Mouse (Mus musculus): ENCODE measurements around the gene Ndufb8. TPM values are rescaled to one million over a fixed set of nuclear protein-coding genes. Genes with fewer than 3 reads are reported as not detected.

Ndufb8 gene
- total RNA-seq (2021): 100 to 1,000 TPM; 534 to 566 TPM
- long read RNA-seq, experiment 1, transcript Ndufb8-201 (5 exons, 680 nt): major isoform, 275 of 293 reads
- long read RNA-seq, experiment 1, partial matches to known transcripts: 8 of 293 reads
- long read RNA-seq, experiment 1, other reads (novel, unspliced or antisense): 3 of 293 reads
- long read RNA-seq, experiment 2, transcript Ndufb8-201 (5 exons, 680 nt): major isoform, 247 of 253 reads
- long read RNA-seq, experiment 2, partial matches to known transcripts: 2 of 253 reads
- long read RNA-seq, experiment 2, other reads (novel, unspliced or antisense): 3 of 253 reads

DNA sequence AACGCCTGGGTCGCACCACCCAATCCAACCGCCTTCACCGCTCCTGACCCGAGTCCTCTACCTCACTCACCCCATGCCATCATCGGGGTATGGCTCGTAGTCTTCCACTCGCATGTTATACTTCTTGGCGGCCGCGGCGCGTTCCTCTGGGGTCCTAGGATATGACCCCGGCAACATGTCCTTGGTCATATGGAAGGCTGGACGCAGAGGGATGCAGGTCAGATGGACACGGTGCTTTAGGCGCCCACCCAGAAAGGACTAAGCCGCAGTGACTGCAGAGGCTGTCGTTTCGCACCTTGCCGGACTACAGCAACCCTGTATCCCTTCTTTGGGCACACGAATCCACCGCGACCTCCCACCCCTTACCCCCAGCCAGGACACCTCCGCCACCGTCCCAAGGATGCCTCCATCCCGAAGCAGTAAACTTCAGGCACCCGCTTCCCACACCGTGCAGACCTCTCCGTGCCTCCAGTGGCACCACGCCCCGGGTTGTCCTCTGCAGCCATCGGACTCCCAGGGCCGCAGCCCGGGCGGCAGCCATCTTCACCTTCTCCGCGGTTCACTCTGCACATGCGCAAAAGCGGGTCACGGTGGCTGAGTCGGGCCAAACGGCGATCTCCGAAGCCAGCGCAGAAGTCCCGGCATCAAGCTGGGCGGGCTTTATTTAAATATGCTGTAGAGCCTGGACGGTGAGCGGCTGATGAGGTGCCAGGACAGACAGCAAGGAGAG, at the start of gene Ndufb8:
Gene Ndufb8 (minus strand): TSS at position 580 of the 730 bp plus-strand sequence.
- peak; percentile 94 to 96 for DNase-seq (ENCODE audit: low spot score in 2 of 2)

DNA sequence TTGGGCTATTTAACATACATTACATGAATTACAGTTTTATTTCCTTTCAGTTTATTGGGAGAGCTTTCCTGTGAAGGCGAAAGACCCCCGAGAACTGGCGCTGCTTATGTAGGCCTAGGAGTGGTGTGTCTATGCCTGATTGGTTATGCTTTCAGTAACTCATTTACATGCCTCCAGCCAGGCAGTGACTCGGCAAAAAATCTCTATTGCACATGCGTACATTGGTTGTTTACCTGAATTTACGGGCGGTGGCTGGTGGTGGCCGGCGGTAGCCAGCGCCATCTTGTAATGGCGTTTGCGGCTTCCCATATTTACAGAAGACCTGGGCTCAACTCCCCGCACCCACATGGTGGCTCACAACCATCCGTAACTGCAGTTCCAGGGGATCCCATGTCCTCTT, 38.9 kb upstream of the Ndufb8 start:
- DNase-seq (ENCODE audit: low spot score in 2 of 2): no peak

DNA sequence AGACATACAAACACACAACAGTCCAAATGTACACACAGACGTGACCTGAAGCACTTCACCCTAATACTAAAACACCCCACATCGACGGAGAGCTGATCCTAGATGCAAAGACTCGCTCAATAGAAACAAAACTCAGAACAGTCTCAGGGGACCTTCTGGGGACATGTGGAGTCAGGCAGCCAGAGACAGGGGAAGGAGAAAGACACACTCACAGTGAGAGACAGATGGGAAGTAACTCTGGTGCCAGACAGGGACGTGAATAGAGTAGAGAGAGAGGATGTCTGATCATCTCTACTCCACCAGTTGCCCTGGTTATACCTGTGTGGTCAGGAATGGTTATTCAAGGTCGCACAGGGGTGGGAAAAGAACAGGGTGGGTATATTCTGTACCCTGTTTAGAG, 36.4 kb upstream of the Ndufb8 start:
- no peak for DNase-seq (ENCODE audit: low spot score in 2 of 2)

DNA sequence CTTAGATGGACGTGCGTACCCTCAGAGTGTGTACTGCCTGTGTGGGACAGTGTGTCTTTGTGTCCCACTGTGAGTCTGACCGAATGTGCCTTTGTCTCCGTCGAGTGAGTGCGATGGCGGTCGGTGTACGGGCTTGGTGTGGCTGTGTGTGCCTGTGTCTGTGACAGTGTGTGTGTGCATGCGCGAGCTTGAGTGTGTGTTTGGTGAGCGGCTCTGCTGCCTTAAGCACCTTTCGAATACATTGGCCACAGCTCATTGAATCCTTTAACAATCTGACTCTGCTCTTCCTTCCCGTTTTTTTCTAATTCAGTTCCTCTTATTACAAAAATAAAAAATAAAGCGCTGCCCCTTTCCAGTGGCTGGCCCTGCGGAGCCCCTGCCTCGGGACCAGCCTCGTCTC, 35.8 kb upstream of the Ndufb8 start:
- DNase-seq (ENCODE audit: low spot score in 2 of 2): no peak

DNA sequence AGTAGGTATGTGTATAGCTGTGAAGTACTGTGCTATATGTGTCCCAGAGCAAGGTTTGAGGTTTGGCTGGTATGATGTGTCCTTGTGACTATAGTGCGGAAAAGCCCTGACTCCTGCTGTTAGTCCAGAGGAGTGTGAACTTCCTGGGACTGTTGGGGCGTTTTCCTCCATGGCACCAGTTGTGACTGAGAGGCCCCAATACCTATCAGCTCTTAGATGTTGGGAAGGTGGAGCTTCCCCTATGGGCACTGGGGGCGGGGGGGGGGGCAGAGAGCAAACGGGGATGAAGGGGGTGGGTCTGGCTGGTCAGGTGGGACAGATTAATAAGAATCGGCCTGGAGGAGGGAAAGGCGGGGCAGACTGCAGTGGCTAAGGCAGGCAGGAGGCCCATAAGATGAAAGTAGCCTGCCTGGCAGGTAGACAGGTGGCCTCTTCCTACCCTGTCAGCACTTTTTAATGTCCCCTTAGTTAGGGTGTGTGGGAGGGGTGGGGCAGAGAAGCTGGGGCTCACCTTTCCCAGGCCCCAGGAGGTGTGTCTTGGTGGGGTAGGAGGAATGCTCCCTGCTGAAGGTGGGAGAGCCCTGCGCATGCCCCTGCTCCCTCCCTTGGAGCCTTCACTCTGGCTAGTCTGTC, 34.5 kb upstream of the Ndufb8 start:
- no peak for DNase-seq (ENCODE audit: low spot score in 2 of 2)

DNA sequence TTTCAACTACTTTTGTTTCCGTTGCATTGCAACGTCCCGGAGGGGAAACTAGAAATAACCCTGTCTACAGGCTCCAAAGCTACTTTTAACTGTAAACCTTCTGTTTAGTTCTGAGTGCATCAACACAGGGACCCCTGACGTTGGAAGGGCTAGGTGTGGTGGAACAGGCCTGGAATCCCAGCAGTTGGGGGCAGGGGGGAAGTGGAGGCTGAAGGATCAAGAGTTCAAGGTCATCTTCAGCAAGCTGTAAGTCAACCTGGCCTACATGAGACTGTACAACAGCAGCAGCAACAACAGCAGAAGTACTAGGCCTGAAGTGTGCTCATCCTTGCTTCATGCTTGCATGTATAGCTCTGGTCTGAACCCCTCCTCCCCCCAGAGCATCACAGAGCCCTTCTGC, 32.8 kb upstream of the Ndufb8 start:
- DNase-seq (ENCODE audit: low spot score in 2 of 2): no peak

DNA sequence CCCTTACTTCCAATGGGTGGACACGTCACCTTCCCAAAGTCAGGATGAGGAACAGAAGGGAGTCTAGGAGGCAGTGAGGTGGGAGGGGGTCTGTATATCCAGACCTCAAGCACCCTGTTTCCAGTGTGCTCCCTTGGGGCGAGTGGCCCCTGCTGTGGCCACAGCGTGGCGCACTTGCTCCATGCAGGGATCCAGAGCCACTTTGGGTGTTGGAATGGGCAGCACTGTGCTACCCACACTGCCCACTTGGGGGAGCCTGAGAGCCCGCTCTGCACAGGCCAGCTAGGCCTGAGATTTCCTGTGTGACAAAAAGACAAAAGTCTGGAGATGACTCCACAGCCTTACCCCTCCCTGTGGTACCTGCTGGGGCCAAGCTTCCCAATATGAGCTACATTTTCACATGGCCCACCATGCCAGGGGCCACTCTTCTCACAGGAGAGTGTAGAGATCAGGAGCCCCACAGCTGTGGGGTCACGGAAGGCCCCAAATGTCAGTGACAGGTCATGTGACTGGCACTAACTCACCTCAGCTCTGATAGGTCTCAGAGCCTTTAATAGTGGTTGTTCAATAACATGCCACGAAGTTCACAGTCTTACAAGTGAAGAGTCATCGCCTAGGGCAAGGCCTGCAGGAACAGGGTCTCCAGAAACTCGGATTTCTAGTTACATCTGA, 27.5 kb upstream of the Ndufb8 start:
- peak; percentile 83 to 91 for DNase-seq (ENCODE audit: low spot score in 2 of 2)

DNA sequence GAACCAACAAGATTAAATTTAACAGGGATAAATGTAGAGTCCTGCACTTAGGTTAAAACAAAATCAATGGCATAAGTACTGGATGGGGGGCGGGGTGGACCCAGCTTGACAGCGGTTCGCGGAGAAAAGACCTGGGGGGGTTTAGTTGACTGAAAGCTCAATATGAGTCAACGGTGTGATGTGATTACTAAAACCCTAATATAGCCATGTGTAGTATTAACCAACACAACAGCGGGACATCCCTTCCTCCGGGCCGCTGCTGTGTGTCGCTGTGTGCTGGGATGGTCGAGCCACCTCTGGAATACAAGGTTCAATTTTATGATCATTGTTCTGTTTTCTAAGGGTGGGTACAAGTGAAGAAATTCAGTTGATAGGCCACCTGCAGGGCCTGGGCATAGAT, 26.9 kb upstream of the Ndufb8 start:
- no peak for DNase-seq (ENCODE audit: low spot score in 2 of 2)

DNA sequence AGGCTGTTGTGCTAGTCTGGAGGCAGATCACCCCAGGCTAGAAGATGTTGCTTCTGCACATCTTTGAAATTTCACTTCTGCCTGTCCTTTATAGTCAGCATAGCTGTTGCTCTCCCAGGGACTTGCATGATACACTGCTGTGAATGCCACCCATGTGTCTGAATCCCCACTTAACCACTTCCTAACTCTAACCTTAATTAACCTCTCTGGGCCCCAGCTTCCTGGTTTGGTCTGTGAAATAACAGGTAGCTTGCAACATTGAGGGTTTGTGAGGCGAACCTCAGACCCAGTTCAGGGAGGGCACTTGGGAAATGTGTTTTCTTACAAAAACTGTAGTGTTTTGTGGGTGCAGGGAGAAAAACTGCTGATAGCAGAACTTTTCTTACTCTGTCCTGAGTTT, 22.8 kb upstream of the Ndufb8 start:
- no peak for DNase-seq (ENCODE audit: low spot score in 2 of 2)

DNA sequence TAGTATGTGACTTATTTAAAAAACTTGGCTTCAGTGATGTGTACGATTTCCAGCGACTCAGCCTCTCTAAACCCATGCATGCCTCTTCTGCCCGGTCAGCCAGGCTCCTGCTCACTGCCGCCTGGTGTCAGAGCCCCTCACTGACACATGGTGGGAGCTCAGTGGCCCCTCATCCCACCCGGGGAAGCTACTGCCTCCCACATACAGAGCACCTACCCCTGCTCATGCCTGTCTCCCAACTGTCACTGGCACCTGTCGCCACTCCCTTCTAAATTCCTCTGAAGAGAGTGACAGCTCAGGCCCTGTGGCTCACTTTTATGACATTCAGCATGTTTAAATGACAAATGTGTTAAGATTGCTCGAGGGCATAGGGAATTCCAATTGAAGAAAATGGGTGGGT, 21.0 kb upstream of the Ndufb8 start:
- no peak for DNase-seq (ENCODE audit: low spot score in 2 of 2)

DNA sequence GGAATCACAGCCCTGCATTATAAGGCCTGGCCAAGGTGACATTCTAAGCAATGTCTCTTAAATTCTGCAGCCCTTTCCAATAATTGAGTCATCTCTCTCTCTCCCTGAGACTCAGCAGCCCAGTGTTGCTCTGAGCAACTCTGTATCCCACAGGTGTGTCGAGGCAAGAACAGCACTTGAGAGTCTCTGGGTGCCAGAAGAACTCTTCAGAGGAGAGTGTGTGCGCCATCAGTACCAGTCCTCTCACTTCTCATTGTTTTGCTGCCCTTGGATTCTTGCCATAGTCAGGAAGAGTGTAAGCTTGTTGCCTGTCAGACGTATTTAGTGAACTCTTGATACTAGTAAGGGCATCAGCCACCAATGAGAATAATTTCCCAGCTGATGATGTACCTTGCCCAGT, 12.5 kb upstream of the Ndufb8 start:
- no peak for DNase-seq (ENCODE audit: low spot score in 2 of 2)

DNA sequence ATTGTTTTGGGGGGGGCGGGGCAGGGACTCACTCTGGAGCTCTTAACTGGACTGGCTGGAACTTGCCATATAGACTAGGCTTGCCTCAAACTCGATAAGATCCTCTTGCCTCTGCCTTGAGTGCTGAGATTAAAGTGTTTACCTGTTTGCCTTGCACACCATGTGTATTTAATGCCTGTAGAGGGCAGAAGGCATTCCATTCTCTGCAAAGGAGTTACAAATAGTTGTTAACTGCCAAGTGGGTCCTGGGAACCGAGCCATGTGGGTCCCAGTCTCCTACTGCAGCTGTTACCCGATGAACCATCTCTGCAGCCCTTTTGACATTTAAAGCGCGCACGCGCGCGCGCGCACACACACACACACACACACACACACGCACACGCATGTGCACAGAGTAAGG, 8.8 kb upstream of the Ndufb8 start:
- no peak for DNase-seq (ENCODE audit: low spot score in 2 of 2)

DNA sequence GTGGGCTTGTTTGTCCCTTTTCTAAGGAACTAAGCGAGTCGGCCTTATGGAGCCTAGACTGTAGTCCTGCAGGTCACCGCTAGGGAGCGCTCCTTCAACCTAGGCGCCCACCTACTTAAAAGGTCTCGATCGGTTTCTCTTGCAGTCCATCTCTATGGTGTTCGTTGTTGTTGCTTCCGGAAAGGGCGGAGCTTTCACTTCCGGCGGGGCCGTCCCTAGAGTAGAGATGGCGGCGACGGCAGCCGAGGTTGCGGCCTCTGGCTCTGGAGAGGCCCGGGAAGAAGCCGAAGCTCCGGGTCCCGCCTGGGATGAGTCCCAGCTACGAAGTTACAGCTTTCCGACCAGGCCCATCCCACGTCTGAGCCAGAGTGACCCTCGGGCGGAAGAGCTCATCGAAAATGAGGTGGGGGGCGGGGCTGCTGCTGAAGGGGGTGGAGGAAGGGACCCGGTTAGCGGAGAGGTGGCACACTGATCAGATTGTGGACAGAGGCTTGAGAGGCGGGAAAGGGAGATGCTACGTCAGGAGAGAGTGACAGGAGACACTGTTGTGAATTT, 7.5 kb upstream of the Ndufb8 start, which contains the start of gene Hif1an:
Gene Hif1an (plus strand): TSS at position 199 of the 555 bp plus-strand sequence.
- DNase-seq (ENCODE audit: low spot score in 2 of 2): peak; percentile 75 to 91

DNA sequence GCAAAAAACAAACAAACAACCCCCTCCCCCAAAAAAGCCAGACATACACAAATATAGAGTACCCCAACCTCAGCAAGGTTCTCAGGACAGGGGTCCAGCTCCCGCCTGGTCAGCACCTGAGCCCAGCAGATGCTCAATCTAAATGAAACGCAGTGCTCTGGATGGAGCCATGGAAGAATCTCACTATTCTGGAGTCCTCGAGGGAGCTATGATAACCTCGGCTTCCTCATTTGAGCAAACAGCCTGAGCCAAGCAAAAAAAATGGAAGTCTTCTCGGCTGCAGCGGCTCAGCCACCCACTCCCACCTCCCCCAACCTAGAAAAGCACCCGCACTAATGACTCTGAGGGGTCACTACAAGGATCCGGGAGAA, 765 bp downstream of the Ndufb8 start:
- DNase-seq (ENCODE audit: low spot score in 2 of 2): no peak

DNA sequence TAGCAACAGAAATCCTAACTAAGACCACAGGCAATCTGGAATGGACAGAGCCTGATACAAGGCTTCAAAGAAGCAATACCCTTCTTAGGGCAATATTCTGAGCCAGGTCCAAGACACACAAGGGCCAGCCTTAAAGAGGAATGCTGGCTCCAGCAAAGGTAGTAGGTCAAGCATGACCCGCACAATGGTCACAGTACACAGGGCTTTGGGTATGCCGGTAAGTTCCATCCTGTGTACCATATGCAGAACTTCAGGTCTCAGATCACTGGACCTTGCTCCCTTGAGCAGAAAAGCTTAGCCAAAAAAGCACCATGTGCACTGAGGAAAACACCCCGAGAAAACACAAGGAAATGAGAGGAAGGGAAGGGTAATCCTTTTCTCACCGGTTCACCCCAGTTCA, 2.0 kb downstream of the Ndufb8 start:
- DNase-seq (ENCODE audit: low spot score in 2 of 2): no peak

DNA sequence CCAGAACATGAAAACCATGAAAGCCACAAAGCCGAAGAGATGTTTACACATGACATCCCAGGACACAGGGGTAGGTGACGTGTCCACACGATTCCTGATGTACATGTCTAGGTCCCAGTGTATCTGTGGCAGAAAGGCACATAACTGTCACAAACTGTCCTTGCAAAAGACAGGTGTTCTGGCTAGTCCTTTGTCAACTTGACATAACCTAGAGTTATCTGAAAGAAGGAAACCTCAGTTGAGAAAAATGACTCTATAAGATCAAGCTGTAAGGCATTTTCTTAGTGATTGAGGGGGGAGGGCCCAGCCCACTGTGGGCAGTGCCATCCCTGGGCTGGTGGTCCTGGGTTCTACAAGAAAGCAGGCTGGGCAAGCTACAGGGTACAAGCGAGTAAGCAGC, 2.5 kb downstream of the Ndufb8 start, which contains the start of gene Gm20538:
Gene Gm20538 (minus strand): TSS at position 101 of the 400 bp plus-strand sequence.
- no peak for DNase-seq (ENCODE audit: low spot score in 2 of 2)

DNA sequence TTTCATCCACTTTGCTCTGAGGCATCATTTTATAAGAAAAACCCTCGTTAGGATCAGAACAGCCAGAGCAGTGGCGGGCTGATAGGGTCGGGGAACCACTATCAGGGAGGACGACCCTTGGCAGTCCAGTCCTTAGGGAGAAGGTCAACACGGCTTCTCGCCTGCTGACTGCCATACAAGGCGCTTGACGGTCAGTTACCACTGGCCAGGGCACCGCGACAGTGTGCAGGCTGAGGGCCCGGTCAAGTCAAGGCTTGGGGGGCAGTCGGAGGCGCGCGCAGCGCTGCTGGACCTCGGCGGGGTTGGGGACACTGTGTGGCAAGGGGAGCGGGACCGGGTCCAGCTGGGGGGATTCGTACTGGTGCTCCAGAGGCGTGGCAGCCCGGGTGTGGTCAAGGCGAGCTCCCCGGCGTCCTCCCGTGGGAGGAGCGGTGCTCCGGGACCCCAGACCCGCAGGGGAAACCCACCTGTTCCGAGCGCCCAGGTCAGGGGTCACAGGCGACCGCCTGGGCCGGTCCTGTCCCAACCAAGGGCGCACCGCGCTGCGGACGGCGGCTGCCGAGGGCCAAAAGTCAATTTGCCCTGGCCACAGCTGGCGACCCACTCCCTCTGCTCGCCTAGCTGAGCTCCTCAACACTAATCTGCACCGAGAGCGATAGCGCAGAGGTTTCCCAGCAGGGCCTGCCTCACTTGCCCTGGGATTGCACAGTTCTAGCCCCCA, 9.8 kb downstream of the Ndufb8 start, which contains the start of gene Sec31b:
Gene Sec31b (minus strand): TSS at position 544 of the 721 bp plus-strand sequence.
- peak in 1 of 2 experiments; percentile 55 for DNase-seq (ENCODE audit: low spot score in 2 of 2)

DNA sequence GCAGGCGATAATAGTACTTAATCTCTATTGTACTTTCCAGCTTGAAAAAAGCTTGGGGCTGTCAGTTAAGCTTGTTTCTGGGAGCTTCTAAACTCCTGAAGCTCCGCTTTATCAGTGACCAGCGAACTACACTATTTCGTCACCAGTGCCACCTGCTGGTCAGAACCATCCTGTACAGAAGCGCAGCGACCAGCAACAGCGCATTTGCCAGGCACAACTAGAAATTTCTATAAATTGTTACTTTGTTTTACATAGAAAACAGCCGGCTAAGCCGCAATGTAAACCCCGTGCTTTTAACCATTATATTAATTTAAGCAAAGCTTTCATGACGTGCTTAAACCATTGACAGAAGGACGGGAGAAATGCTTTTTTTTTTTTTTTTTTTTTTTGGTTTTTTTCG, 10.5 kb downstream of the Ndufb8 start:
- peak; percentile 34 to 66 for DNase-seq (ENCODE audit: low spot score in 2 of 2)

DNA sequence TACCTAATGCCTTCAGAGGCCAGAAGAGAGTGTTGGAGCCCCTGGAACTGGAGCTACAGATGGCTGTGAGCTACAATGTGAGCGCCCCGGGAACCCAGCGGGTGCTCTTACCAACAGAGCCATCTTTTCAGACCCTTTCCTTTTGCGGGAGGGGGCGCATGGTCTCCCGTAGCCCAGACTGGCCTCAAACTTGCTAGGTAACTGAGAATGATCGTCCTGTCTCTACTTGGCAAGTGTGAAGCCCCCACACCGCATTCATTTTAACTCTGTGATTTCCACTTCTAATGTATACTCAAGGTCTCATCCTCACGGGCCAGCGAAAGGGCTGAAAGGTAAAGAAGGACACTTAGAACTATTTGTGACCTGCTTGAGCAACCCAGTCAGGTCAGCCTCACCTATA, 10.9 kb downstream of the Ndufb8 start:
- no peak for DNase-seq (ENCODE audit: low spot score in 2 of 2)

DNA sequence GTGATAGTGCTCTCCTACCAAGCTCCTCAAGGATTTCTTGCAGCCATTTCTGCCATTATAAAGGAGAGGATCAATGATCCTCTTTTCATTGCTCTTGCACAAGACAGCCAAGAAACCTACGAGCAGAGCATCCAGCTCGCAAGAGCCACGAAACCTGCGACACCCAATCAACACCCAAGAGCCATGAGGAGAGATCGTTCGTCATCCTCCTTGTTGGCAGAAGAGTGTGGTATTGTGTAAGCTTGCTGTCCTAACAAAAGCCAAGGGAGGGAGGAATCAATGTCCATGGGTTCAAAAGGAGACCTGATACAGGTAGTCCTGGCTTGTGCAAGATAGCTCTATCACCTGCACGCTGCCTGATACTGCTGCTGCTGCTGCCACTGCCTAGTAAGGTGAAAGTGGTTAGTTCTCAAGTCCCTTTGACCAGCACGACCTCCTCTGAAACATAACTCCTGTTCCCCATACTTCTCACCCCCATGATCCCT, 12.5 kb downstream of the Ndufb8 start:
- DNase-seq (ENCODE audit: low spot score in 2 of 2): no peak

All from gastrocnemius, postnatal 4 days (tissue).